Mouse (Mus musculus) midbrain, embryonic 14.5 days (tissue): Measurements from ENCODE around the gene 3110082I17Rik. TPM values are rescaled to one million over a fixed set of nuclear protein-coding genes. Genes with fewer than 3 reads are reported as not detected.

Source experiments
- ATAC-seq: fragments of 200-750 bp; cut with Nextera tagmentation; 2 replicates; pipeline ENCODE4 v1.8.0; 2017; ENCODE audit warnings: moderate number of reproducible peaks, moderate library complexity; ENCODE audit not compliant: low FRiP score, low TSS enrichment
- DNase-seq: peaks from one replicate; pipeline ENCODE4 v3.0.0-alpha.2; 2015
- H3K27ac ChIP-seq: fragments of 300-500 bp; sonication (generic); replicated peaks from 2 replicates; pipeline ENCODE4 v1.5.1; 2014; ENCODE audit warnings: mild to moderate bottlenecking, low read depth, low read length, moderate library complexity
- H3K27me3 ChIP-seq: fragments of 300-500 bp; sonication (generic); 2 replicates; pipeline ENCODE4 v1.6.1; 2014; ENCODE audit warnings: low read length, control low read depth, mixed read lengths; ENCODE audit not compliant: control insufficient read depth, insufficient read depth
- H3K36me3 ChIP-seq: fragments of 300-500 bp; sonication (generic); 2 replicates; pipeline ENCODE4 v1.6.1; 2014; ENCODE audit warnings: low read length, control low read depth; ENCODE audit not compliant: control insufficient read depth, insufficient read depth
- H3K4me1 ChIP-seq: fragments of 300-500 bp; sonication (generic); 2 replicates; pipeline ENCODE4 v1.6.1; 2014; ENCODE audit warnings: mild to moderate bottlenecking, antibody characterized with exemption, low read length, control low read depth; ENCODE audit not compliant: control insufficient read depth, insufficient read depth
- H3K4me2 ChIP-seq: fragments of 300-500 bp; sonication (generic); 2 replicates; pipeline ENCODE4 v1.6.1; 2014; ENCODE audit warnings: mild to moderate bottlenecking, low read length, moderate library complexity
- H3K4me3 ChIP-seq: fragments of 300-500 bp; sonication (generic); replicated peaks from 2 replicates; pipeline ENCODE4 v1.5.1; 2014; ENCODE audit warnings: low read depth, low read length
- H3K9ac ChIP-seq: fragments of 300-500 bp; sonication (generic); replicated peaks from 2 replicates; pipeline ENCODE4 v1.6.1; 2014; ENCODE audit warnings: mild to moderate bottlenecking, low read length, moderate library complexity
- H3K9me3 ChIP-seq: fragments of 300-500 bp; sonication (generic); 2 replicates; pipeline ENCODE4 v1.6.1; 2016; ENCODE audit warnings: low read length, control low read depth, mixed read lengths; ENCODE audit not compliant: control insufficient read depth
- WGBS: fragments of 180-500 bp; shearing (Covaris S2); extraction: QIAGEN DNeasy Blood & Tissue Kit; methylation state at CpG from one replicate; pipeline ENCODE4 v1.1.7; 2014; 5-methylcytosine and 5-hydroxymethylcytosine counted together
- polyA plus RNA-seq: library from polyadenylated mRNA; unstranded; fragments of >200 nt; fragmentation: Nextera tagmentation; extraction: Ambion mirVana; gene quantifications from 2 replicates; pipeline ENCODE4 v1.2.1, GENCODE M21; 2014

3110082I17Rik gene
- polyA plus RNA-seq, 1 experiment from 2014 or later = 12.8 TPM

GRCm38 (mm10) chr5:139466373-139466772 is 6.0 kb upstream of the 3110082I17Rik start:
- H3K9ac ChIP-seq = no peak overlapping the region
- ATAC-seq (no peak), DNase-seq (no peak)
- H3K27me3 ChIP-seq = no peaks in the 10 kb centered on the region
- H3K9me3 ChIP-seq = no peaks in the 10 kb centered on the region
- H3K4me3 ChIP-seq = no peak overlapping the region
- no peak overlapping the region for H3K4me2 ChIP-seq
- peaks cover 4% of the 10 kb centered on the region for H3K36me3 ChIP-seq
- H3K4me1 ChIP-seq = no peaks in the 10 kb centered on the region
- no peak overlapping the region for H3K27ac ChIP-seq
- WGBS = 80% methylated on average over 2 of the region's 2 CpGs

- WGBS = 75% methylated on average over 4 of the region's 4 CpGs
- H3K4me1 ChIP-seq = peaks cover under 1% of the 10 kb centered on the region; the same call in 1 of the 2 replicates
- no peaks in the 10 kb centered on the region for H3K9me3 ChIP-seq
- ATAC-seq (no peak), DNase-seq (no peak)
- no peak overlapping the region for H3K9ac ChIP-seq
- H3K36me3 ChIP-seq = no peaks in the 10 kb centered on the region
- H3K4me2 ChIP-seq = no peak overlapping the region
- no peak overlapping the region for H3K4me3 ChIP-seq
- H3K27me3 ChIP-seq = no peaks in the 10 kb centered on the region
- no peak overlapping the region for H3K27ac ChIP-seq
Measured at GRCm38 (mm10) chr5:139464874-139465273, 4.5 kb upstream of the 3110082I17Rik start.

GRCm38 (mm10) chr5:139459938-139460337 is 389 bp downstream of the 3110082I17Rik start:
- DNase-seq = no peak
- H3K9me3 ChIP-seq = no peaks in the 10 kb centered on the region
- ATAC-seq = no peak; the same call in 1 of the 2 replicates
- peaks cover 6% of the 10 kb centered on the region; the same call in 1 of the 2 replicates for H3K4me1 ChIP-seq
- H3K4me2 ChIP-seq = peak overlapping the region; percentile 63
- no peak overlapping the region for H3K27ac ChIP-seq
- H3K27me3 ChIP-seq = no peaks in the 10 kb centered on the region
- 10% methylated on average over 10 of the region's 10 CpGs for WGBS
- H3K36me3 ChIP-seq = 0 out of 2 replicates have a peak, but pooled peaks cover 4% of the 10 kb centered on the region
- H3K4me3 ChIP-seq = peak overlapping the region; percentile 60
- H3K9ac ChIP-seq = peak overlapping the region; percentile 62

GRCm38 (mm10) chr5:139457241-139457640 is 3.1 kb downstream of the 3110082I17Rik start:
- peaks cover 6% of the 10 kb centered on the region; the same call in 1 of the 2 replicates for H3K4me1 ChIP-seq
- no peaks in the 10 kb centered on the region for H3K27me3 ChIP-seq
- DNase-seq (no peak), ATAC-seq (no peak)
- no peaks in the 10 kb centered on the region for H3K9me3 ChIP-seq
- no peak overlapping the region for H3K4me3 ChIP-seq
- 90% methylated on average over 8 of the region's 8 CpGs for WGBS
- no peak overlapping the region for H3K27ac ChIP-seq
- no peak overlapping the region for H3K9ac ChIP-seq
- H3K4me2 ChIP-seq = no peak overlapping the region
- H3K36me3 ChIP-seq = 0 out of 2 replicates have a peak, but pooled peaks cover 4% of the 10 kb centered on the region

- no peaks in the 10 kb centered on the region for H3K9me3 ChIP-seq
- no peak for ATAC-seq
- 95% methylated on average over 12 of the region's 12 CpGs for WGBS
Measured at GRCm38 (mm10) chr5:139455166-139455565, 5.2 kb downstream of the 3110082I17Rik start.

GRCm38 (mm10) chr5:139453031-139453430 is 7.3 kb downstream of the 3110082I17Rik start:
- Histone ChIP-seq H3K4me3 (no peak overlapping the region), H3K9ac (no peak overlapping the region), H3K36me3 (0 out of 2 replicates have a peak, but pooled peaks cover 4% of the 10 kb centered on the region), H3K27ac (no peak overlapping the region), H3K4me2 (no peak overlapping the region), H3K4me1 (no peaks in the 10 kb centered on the region), H3K9me3 (no peaks in the 10 kb centered on the region), H3K27me3 (no peaks in the 10 kb centered on the region)
- ATAC-seq (no peak), DNase-seq (no peak)
- WGBS = 85% methylated on average over 10 of the region's 10 CpGs

More at GRCm38 (mm10) chr5:139455166-139455565, 5.2 kb downstream of the 3110082I17Rik start:
- H3K4me2 ChIP-seq = no peak overlapping the region
- peaks cover 6% of the 10 kb centered on the region; the same call in 1 of the 2 replicates for H3K4me1 ChIP-seq
- 0 out of 2 replicates have a peak, but pooled peaks cover 4% of the 10 kb centered on the region for H3K36me3 ChIP-seq
- H3K4me3 ChIP-seq = no peak overlapping the region
- no peak overlapping the region for H3K9ac ChIP-seq
- no peak for DNase-seq
- no peak overlapping the region for H3K27ac ChIP-seq
- no peaks in the 10 kb centered on the region for H3K27me3 ChIP-seq

- H3K4me2 ChIP-seq = no peak overlapping the region
- WGBS = 22% methylated on average over 4 of the region's 4 CpGs
- no peaks in the 10 kb centered on the region for H3K9me3 ChIP-seq
- no peaks in the 10 kb centered on the region for H3K36me3 ChIP-seq
- DNase-seq = no peak
- no peak for ATAC-seq
- H3K4me1 ChIP-seq = no peaks in the 10 kb centered on the region
- H3K27ac ChIP-seq = peak overlapping the region; percentile 49
- no peak overlapping the region; the same call in 1 of the 2 replicates for H3K9ac ChIP-seq
- no peak overlapping the region for H3K4me3 ChIP-seq
- no peaks in the 10 kb centered on the region for H3K27me3 ChIP-seq
Measured at GRCm38 (mm10) chr5:139449926-139450325, 10.4 kb downstream of the 3110082I17Rik start.

- Histone ChIP-seq H3K9ac (no peak overlapping the region; the same call in 1 of the 2 replicates), H3K4me3 (no peak overlapping the region), H3K27ac (peak overlapping the region; percentile 49; the same call in 1 of the 2 replicates), H3K36me3 (no peaks in the 10 kb centered on the region), H3K9me3 (no peaks in the 10 kb centered on the region), H3K4me2 (no peak overlapping the region), H3K27me3 (no peaks in the 10 kb centered on the region), H3K4me1 (no peaks in the 10 kb centered on the region)
- ATAC-seq = no peak
- DNase-seq = no peak
- 49% methylated on average over 5 of the region's 5 CpGs for WGBS
Measured at GRCm38 (mm10) chr5:139449161-139449791, 11.1 kb downstream of the 3110082I17Rik start.

GRCm38 (mm10) chr5:139448025-139448424 is 12.3 kb downstream of the 3110082I17Rik start:
- 76% methylated on average over 6 of the region's 6 CpGs for WGBS
- H3K9ac ChIP-seq = no peak overlapping the region
- H3K9me3 ChIP-seq = no peaks in the 10 kb centered on the region
- no peak overlapping the region for H3K4me3 ChIP-seq
- ATAC-seq (no peak), DNase-seq (no peak)
- H3K27me3 ChIP-seq = no peaks in the 10 kb centered on the region
- no peaks in the 10 kb centered on the region for H3K4me1 ChIP-seq
- no peaks in the 10 kb centered on the region for H3K36me3 ChIP-seq
- no peak overlapping the region for H3K27ac ChIP-seq
- no peak overlapping the region for H3K4me2 ChIP-seq
